Mouse (Mus musculus) testis, adult 2 months (tissue): Measurements from ENCODE around the gene Ankrd17. TPM values are rescaled to one million over a fixed set of nuclear protein-coding genes. Genes with fewer than 3 reads are reported as not detected.

Source experiments
- H3K27ac ChIP-seq: fragments of 200-500 bp; 2 replicates; pipeline ENCODE4 v1.5.1; 2012; ENCODE audit warnings: low read depth, low read length; ENCODE audit not compliant: control insufficient read depth, insufficient read depth
- H3K27me3 ChIP-seq: fragments of 200-500 bp; 2 replicates; pipeline ENCODE4 v1.6.1; 2012; ENCODE audit warnings: mild to moderate bottlenecking, low read length, moderate library complexity; ENCODE audit not compliant: control insufficient read depth, insufficient read depth
- H3K36me3 ChIP-seq: fragments of 200-500 bp; 2 replicates; pipeline ENCODE4 v1.6.1; 2012; ENCODE audit warnings: mild to moderate bottlenecking, low read length; ENCODE audit not compliant: control insufficient read depth, insufficient read depth
- H3K4me1 ChIP-seq: fragments of 200-500 bp; 2 replicates; pipeline ENCODE4 v1.6.1; 2012; ENCODE audit warnings: low read length; ENCODE audit not compliant: control insufficient read depth, insufficient read depth
- H3K4me3 ChIP-seq: fragments of 200-500 bp; 2 replicates; pipeline ENCODE4 v1.5.1; 2012; ENCODE audit warnings: low read depth, mild to moderate bottlenecking, low read length, moderate library complexity, mixed read lengths; ENCODE audit not compliant: control insufficient read depth
- CTCF ChIP-seq: fragments of 200-500 bp; IDR thresholded peaks from 2 replicates; pipeline ENCODE4 v1.5.1; 2012; ENCODE audit warnings: low read depth, mild to moderate bottlenecking, inconsistent platforms, low read length, moderate library complexity; ENCODE audit not compliant: control insufficient read depth, insufficient read depth, insufficient replicate concordance
- POLR2A ChIP-seq: fragments of 200-500 bp; IDR thresholded peaks from 2 replicates; pipeline ENCODE4 v1.6.1; 2012; ENCODE audit warnings: low read depth, mild to moderate bottlenecking, inconsistent platforms, low read length, moderate library complexity; ENCODE audit not compliant: control insufficient read depth
- polyA plus RNA-seq: library from polyadenylated mRNA; depleted of rRNA; stranded (reverse); fragments of >200 nt; gene quantifications from 2 replicates; pipeline ENCODE4 v1.2.3, GENCODE M21; 2012

Ankrd17 gene
- polyA plus RNA-seq, 1 experiment, result 18.2 TPM

GRCm38 (mm10) chr5:90257023-90257422 lies 109.4 kb downstream of the Ankrd17 start:
- H3K4me1 ChIP-seq, result no peaks in the 10 kb centered on the region
- no peak overlapping the region for H3K4me3 ChIP-seq
- TF ChIP-seq POLR2A, result no peak
- no peak for TF ChIP-seq CTCF
- no peaks in the 10 kb centered on the region; the same call in 1 of the 2 replicates for H3K36me3 ChIP-seq
- no peak overlapping the region for H3K27ac ChIP-seq
- no peaks in the 10 kb centered on the region for H3K27me3 ChIP-seq

- Histone ChIP-seq H3K36me3 (peaks cover 7% of the 10 kb centered on the region), H3K4me3 (no peak overlapping the region; the same call in 1 of the 2 replicates), H3K27ac (no peak overlapping the region), H3K27me3 (no peaks in the 10 kb centered on the region), H3K4me1 (no peaks in the 10 kb centered on the region)
- no peak for TF ChIP-seq POLR2A
- no peak for TF ChIP-seq CTCF
Measured at GRCm38 (mm10) chr5:90247503-90247902, 118.9 kb downstream of the Ankrd17 start.

GRCm38 (mm10) chr5:90246987-90247386 lies 119.4 kb downstream of the Ankrd17 start:
- Histone ChIP-seq H3K27me3 (no peaks in the 10 kb centered on the region), H3K4me1 (no peaks in the 10 kb centered on the region), H3K36me3 (peaks cover 7% of the 10 kb centered on the region), H3K4me3 (peak overlapping the region; percentile 15; the same call in 1 of the 2 replicates), H3K27ac (no peak overlapping the region)
- no peak for TF ChIP-seq CTCF
- no peak for TF ChIP-seq POLR2A

- TF ChIP-seq CTCF, result no peak
- no peak for TF ChIP-seq POLR2A
- no peak overlapping the region for H3K27ac ChIP-seq
- H3K27me3 ChIP-seq, result no peaks in the 10 kb centered on the region
- H3K4me3 ChIP-seq, result peak overlapping the region; percentile 15; the same call in 1 of the 2 replicates
- H3K4me1 ChIP-seq, result no peaks in the 10 kb centered on the region
- peaks cover 7% of the 10 kb centered on the region for H3K36me3 ChIP-seq
Measured at GRCm38 (mm10) chr5:90246567-90246966, 119.8 kb downstream of the Ankrd17 start.

- no peak overlapping the region for H3K27ac ChIP-seq
- H3K27me3 ChIP-seq, result no peaks in the 10 kb centered on the region
- TF ChIP-seq CTCF (no peak), POLR2A (no peak)
- no peak overlapping the region for H3K4me3 ChIP-seq
- no peaks in the 10 kb centered on the region for H3K4me1 ChIP-seq
- H3K36me3 ChIP-seq, result peaks cover 7% of the 10 kb centered on the region
Measured at GRCm38 (mm10) chr5:90245416-90245815, 121.0 kb downstream of the Ankrd17 start.

- no peak overlapping the region for H3K4me3 ChIP-seq
- H3K27ac ChIP-seq, result no peak overlapping the region
- no peaks in the 10 kb centered on the region for H3K27me3 ChIP-seq
- TF ChIP-seq POLR2A (no peak), CTCF (no peak)
- H3K36me3 ChIP-seq, result peaks cover 4% of the 10 kb centered on the region
- H3K4me1 ChIP-seq, result no peaks in the 10 kb centered on the region
Measured at GRCm38 (mm10) chr5:90235217-90235616, 131.2 kb downstream of the Ankrd17 start.

GRCm38 (mm10) chr5:90233305-90233704 lies 133.1 kb downstream of the Ankrd17 start:
- no peaks in the 10 kb centered on the region for H3K4me1 ChIP-seq
- H3K36me3 ChIP-seq, result peaks cover 2% of the 10 kb centered on the region
- H3K4me3 ChIP-seq, result no peak overlapping the region
- no peaks in the 10 kb centered on the region for H3K27me3 ChIP-seq
- no peak overlapping the region for H3K27ac ChIP-seq
- no peak for TF ChIP-seq POLR2A
- TF ChIP-seq CTCF, result no peak

GRCm38 (mm10) chr5:90229760-90230159 lies 136.6 kb downstream of the Ankrd17 start:
- no peaks in the 10 kb centered on the region; the same call in 1 of the 2 replicates for H3K36me3 ChIP-seq
- H3K4me3 ChIP-seq, result no peak overlapping the region
- no peak for TF ChIP-seq CTCF
- no peak for TF ChIP-seq POLR2A
- 0 out of 2 replicates have a peak, but pooled peaks cover 2% of the 10 kb centered on the region for H3K4me1 ChIP-seq
- no peak overlapping the region for H3K27ac ChIP-seq
- no peaks in the 10 kb centered on the region for H3K27me3 ChIP-seq
